Mouse (Mus musculus) MEL (cell line): ENCODE measurements at regions not wholly inside any gene's neighbourhood (a gene's known extent, or its start where the extent isn't known, plus 50 kb on each side); places are given as distances from the start of the nearest gene placed in this dataset.

Experiments
- ELF1 ChIP-seq: IDR thresholded peaks from 2 replicates; pipeline ENCODE4 v1.6.1; 2014; ENCODE audit warnings: low read depth, mild to moderate bottlenecking, inconsistent platforms, low read length, improper control_type of control experiment, moderate library complexity
- EP300 ChIP-seq, 2 experiments: IDR thresholded peaks; 2 replicates each; pipeline ENCODE4 v1.6.1; 2011; ENCODE audit warnings: improper control_type of control experiment in 2 of 2, low read length in 2 of 2, low read depth in 1 of 2, mild to moderate bottlenecking in 1 of 2
- GATA1 ChIP-seq: IDR thresholded peaks from 2 replicates; pipeline ENCODE4 v1.6.1; 2011; ENCODE audit warnings: low read depth, low read length, improper control_type of control experiment
- JUND ChIP-seq: IDR thresholded peaks from 2 replicates; pipeline ENCODE4 v1.6.1; 2011; ENCODE audit warnings: low read depth, mild to moderate bottlenecking, improper control_type of control experiment, low read length
- MAFK ChIP-seq: IDR thresholded peaks from 2 replicates; pipeline ENCODE4 v1.6.1; 2011; ENCODE audit warnings: low read depth, mild to moderate bottlenecking, low read length, improper control_type of control experiment, borderline replicate concordance
- MEF2A ChIP-seq: IDR thresholded peaks from 2 replicates; pipeline ENCODE4 v1.6.1; 2014; ENCODE audit warnings: low read depth, mild to moderate bottlenecking, inconsistent platforms, low read length, improper control_type of control experiment; ENCODE audit not compliant: poor library complexity, insufficient replicate concordance, severe bottlenecking; ENCODE audit errors: extremely low read depth
- USF2 ChIP-seq, 2 experiments: IDR thresholded peaks; 2 replicates each; pipeline ENCODE4 v1.6.1; 2011 to 2012; ENCODE audit warnings: improper control_type of control experiment in 2 of 2, low read length in 2 of 2, borderline replicate concordance in 1 of 2, inconsistent platforms in 1 of 2, low read depth in 1 of 2, mild to moderate bottlenecking in 1 of 2; ENCODE audit not compliant: insufficient read depth in 1 of 2

DNA sequence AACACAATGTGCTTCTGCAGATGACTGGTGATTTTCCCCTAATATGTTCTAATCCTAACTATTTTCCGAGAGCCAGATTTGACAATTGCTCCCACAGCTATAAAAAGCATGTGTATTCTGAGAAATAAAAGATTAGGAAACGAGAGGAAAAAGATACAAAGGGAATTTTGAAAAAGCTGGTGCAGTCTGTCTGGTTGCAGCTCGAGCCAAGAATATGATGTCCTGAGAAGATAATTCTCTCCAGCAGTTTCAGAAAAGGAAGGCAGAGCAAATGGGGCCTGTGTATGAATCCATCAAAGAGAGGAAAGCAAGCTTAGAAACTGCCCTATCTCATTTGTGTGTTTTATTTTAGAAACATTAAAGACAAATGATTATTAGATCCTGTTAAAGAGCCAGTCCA lies 102.9 kb upstream of the Tbl1x start:
- TF ChIP-seq ELF1 (no peak), GATA1 (no peak), MAFK (no peak), EP300 (IDR thresholded peaks at IDR 0.05; ENCODE audit: low read depth in 1 of 2, low read length in 2 of 2) (no peak), MEF2A (no peak), USF2 (IDR thresholded peaks at IDR 0.05; ENCODE audit: borderline replicate concordance in 1 of 2, insufficient read depth in 1 of 2, low read depth in 1 of 2, low read length in 2 of 2) (no peak), JUND (no peak)
